Mouse (Mus musculus) liver, adult 2 months (tissue): ENCODE measurements around the gene Lmf1.

Source experiments
- CTCF ChIP-seq: fragments of 200-500 bp; IDR thresholded peaks from 2 replicates; pipeline ENCODE4 v1.5.1; 2011; ENCODE audit warnings: low read depth, low read length, control low read depth
- POLR2A ChIP-seq: fragments of 200-500 bp; IDR thresholded peaks from 2 replicates; pipeline ENCODE4 v1.6.1; 2011; ENCODE audit warnings: low read length, control low read depth; ENCODE audit not compliant: insufficient read depth; ENCODE audit errors: extremely low read depth

DNA sequence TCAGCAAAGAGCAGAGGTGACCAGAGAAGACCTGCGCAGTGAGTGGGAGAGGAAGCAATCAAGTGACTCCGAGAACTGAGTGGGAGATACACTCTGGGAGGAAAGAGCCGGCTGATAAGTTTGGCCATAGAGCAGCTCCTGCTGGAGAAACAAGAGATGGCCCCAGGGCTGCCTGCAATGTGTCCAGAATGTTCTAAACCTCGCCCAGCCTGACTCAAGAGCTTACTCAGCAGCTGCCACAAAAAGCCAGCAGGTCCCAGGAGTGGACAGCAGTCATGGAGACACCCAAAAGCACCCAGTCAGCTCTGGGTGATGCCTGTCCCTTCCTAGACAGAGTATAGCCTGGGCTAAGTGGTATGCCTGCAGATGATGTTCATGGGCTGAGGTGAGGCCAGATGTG is 44.6 kb downstream of the Lmf1 start:
- TF ChIP-seq CTCF = no peak
- TF ChIP-seq POLR2A = no peak
